Mouse (Mus musculus) heart, embryonic 11.5 days (tissue): ENCODE results near the gene Rnase4. TPM values are rescaled to one million over a fixed set of nuclear protein-coding genes. Genes with fewer than 3 reads are reported as not detected.

Experiments
- ATAC-seq: fragments of 200-750 bp; cut with Nextera tagmentation; replicated peaks from 2 replicates; pipeline ENCODE4 v1.8.0; 2017; ENCODE audit warnings: moderate library complexity; ENCODE audit not compliant: insufficient number of reproducible peaks, low FRiP score, low TSS enrichment
- H3K27ac ChIP-seq: fragments of 300-500 bp; sonication (generic); 2 replicates; pipeline ENCODE4 v1.5.1; 2014; ENCODE audit warnings: mild to moderate bottlenecking, low read depth, low read length
- H3K27me3 ChIP-seq: fragments of 300-500 bp; sonication (generic); 2 replicates; pipeline ENCODE4 v1.6.1; 2014; ENCODE audit warnings: mild to moderate bottlenecking, low read length, mixed read lengths; ENCODE audit not compliant: control insufficient read depth, insufficient read depth
- H3K36me3 ChIP-seq: fragments of 300-500 bp; sonication (generic); 2 replicates; pipeline ENCODE4 v1.6.1; 2014; ENCODE audit warnings: mild to moderate bottlenecking, low read length, moderate library complexity, mixed read lengths; ENCODE audit not compliant: control insufficient read depth, insufficient read depth
- H3K4me1 ChIP-seq: fragments of 300-500 bp; sonication (generic); 2 replicates; pipeline ENCODE4 v1.6.1; 2014; ENCODE audit warnings: low read length; ENCODE audit not compliant: control insufficient read depth, insufficient read depth
- H3K4me2 ChIP-seq: fragments of 300-500 bp; sonication (generic); 2 replicates; pipeline ENCODE4 v1.6.1; 2014; ENCODE audit warnings: mild to moderate bottlenecking, moderate library complexity
- H3K4me3 ChIP-seq: fragments of 300-500 bp; sonication (generic); 2 replicates; pipeline ENCODE4 v1.5.1; 2014; ENCODE audit warnings: low read depth, low read length
- H3K9ac ChIP-seq: fragments of 300-500 bp; sonication (generic); 2 replicates; pipeline ENCODE4 v1.6.1; 2014; ENCODE audit warnings: mild to moderate bottlenecking, low read depth, low read length, moderate library complexity
- H3K9me3 ChIP-seq: fragments of 300-500 bp; sonication (generic); replicated peaks from 2 replicates; pipeline ENCODE4 v1.6.1; 2016; ENCODE audit warnings: low read length; ENCODE audit not compliant: control insufficient read depth
- WGBS: fragments of 180-500 bp; shearing (Covaris S2); extraction: QIAGEN DNeasy Blood & Tissue Kit; methylation state at CpG from one replicate; pipeline ENCODE4 v1.1.7; 2014; ENCODE audit not compliant: insufficient replicate concordance; 5-methylcytosine and 5-hydroxymethylcytosine counted together
- polyA plus RNA-seq: library from polyadenylated mRNA; unstranded; fragments of >200 nt; fragmentation: Nextera tagmentation; extraction: Ambion mirVana; gene quantifications from 2 replicates; pipeline ENCODE4 v1.2.1, GENCODE M21; 2014

Rnase4 gene
- polyA plus RNA-seq, 1 experiment from 2014 or later: 12.6 TPM

DNA sequence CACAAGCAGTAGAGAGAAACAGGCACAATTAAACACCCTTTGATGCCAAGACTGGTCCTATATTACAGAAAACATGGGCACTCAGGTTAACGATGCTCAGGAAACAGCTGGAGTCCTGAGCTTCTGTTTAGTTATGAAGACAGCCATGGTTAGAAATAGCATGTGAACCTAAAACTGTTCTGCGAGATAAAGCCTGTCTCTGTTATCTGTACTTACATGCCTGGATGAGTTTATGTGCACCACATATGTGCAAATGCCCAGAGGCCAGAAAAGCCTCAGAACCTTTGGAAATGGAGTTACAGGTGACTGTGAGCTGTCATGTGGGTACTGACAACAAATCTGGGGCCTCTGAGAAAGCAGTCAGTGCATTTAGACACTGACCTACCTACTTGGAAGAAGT lies 53.1 kb downstream of the Rnase4 start:
- no peak; the same call in 1 of the 2 replicates for ATAC-seq
- H3K9me3 ChIP-seq: no peaks in the 10 kb centered on the region
- no peak overlapping the region for H3K4me3 ChIP-seq
- H3K4me2 ChIP-seq: no peak overlapping the region
- 62% methylated on average over 2 of the region's 2 CpGs for WGBS
- no peaks in the 10 kb centered on the region for H3K36me3 ChIP-seq
- H3K27me3 ChIP-seq: no peaks in the 10 kb centered on the region
- no peak overlapping the region for H3K9ac ChIP-seq
- H3K27ac ChIP-seq: no peak overlapping the region
- H3K4me1 ChIP-seq: 0 out of 2 replicates have a peak, but pooled peaks cover 4% of the 10 kb centered on the region

GRCm38 (mm10) chr14:51144451-51144850 lies 53.6 kb downstream of the Rnase4 start:
- H3K4me3 ChIP-seq: no peak overlapping the region

GRCm38 (mm10) chr14:51145521-51145920 lies 54.6 kb downstream of the Rnase4 start:
- no peak for ATAC-seq
- Histone ChIP-seq H3K27me3 (no peaks in the 10 kb centered on the region), H3K9ac (no peak overlapping the region), H3K9me3 (no peaks in the 10 kb centered on the region), H3K4me1 (0 out of 2 replicates have a peak, but pooled peaks cover 4% of the 10 kb centered on the region), H3K4me2 (no peak overlapping the region), H3K36me3 (no peaks in the 10 kb centered on the region), H3K27ac (no peak overlapping the region), H3K4me3 (no peak overlapping the region)
- WGBS: 80% methylated on average over 6 of the region's 6 CpGs

More at GRCm38 (mm10) chr14:51144451-51144850, 53.6 kb downstream of the Rnase4 start:
- no peaks in the 10 kb centered on the region for H3K9me3 ChIP-seq
- H3K27ac ChIP-seq: no peak overlapping the region
- H3K36me3 ChIP-seq: no peaks in the 10 kb centered on the region
- no peak overlapping the region for H3K4me2 ChIP-seq
- no peak for ATAC-seq
- H3K27me3 ChIP-seq: no peaks in the 10 kb centered on the region
- 93% methylated on average over 4 of the region's 4 CpGs for WGBS
- no peak overlapping the region for H3K9ac ChIP-seq
- 0 out of 2 replicates have a peak, but pooled peaks cover 4% of the 10 kb centered on the region for H3K4me1 ChIP-seq

- H3K4me3 ChIP-seq: no peak within 1 kb of the TSS
- ATAC-seq: no peak
- no peak within 1 kb of the TSS for H3K9ac ChIP-seq
- H3K4me1 ChIP-seq: 0 out of 2 replicates have a peak, but pooled peaks cover 4% of the 10 kb centered on the region
- no peaks in the 10 kb centered on the region for H3K27me3 ChIP-seq
- 60% methylated on average over 2 of the region's 2 CpGs for WGBS
- H3K4me2 ChIP-seq: no peak within 1 kb of the TSS
- H3K9me3 ChIP-seq: no peaks in the 10 kb centered on the region
- H3K27ac ChIP-seq: no peak within 1 kb of the TSS
- no peaks in the 10 kb centered on the region for H3K36me3 ChIP-seq
These were observed 55.8 kb downstream of the Rnase4 start, which contains the start of gene Rnase1 for GRCm38 (mm10) chr14:51146685-51147084. TSS of gene Rnase1 (minus strand) at chr14:51146785.

DNA sequence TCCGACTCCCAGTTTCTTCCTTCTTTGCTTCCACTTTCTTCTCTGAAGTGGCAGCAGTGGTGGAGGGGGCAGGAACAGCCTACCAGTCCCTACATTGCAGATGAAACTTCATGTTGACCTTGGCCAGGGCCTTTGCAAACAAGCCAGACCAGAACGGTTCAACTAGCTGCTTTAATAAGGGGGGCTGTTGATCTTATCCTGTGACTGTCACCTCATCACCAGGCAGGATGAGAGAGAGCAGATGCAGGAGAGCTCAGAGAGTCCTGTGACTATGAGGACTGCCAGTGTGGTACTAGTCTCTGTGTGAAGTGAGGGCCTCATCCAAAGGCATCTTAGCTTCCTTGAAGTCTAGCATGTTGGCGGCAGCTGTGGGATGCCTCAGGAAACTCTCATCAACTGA lies 57.1 kb downstream of the Rnase4 start:
- Histone ChIP-seq H3K4me2 (no peak overlapping the region), H3K27me3 (no peaks in the 10 kb centered on the region), H3K9ac (no peak overlapping the region), H3K9me3 (no peaks in the 10 kb centered on the region), H3K36me3 (no peaks in the 10 kb centered on the region), H3K4me3 (no peak overlapping the region), H3K4me1 (0 out of 2 replicates have a peak, but pooled peaks cover 4% of the 10 kb centered on the region), H3K27ac (no peak overlapping the region)
- no peak for ATAC-seq
- WGBS: 49% methylated on average over 3 of the region's 3 CpGs

DNA sequence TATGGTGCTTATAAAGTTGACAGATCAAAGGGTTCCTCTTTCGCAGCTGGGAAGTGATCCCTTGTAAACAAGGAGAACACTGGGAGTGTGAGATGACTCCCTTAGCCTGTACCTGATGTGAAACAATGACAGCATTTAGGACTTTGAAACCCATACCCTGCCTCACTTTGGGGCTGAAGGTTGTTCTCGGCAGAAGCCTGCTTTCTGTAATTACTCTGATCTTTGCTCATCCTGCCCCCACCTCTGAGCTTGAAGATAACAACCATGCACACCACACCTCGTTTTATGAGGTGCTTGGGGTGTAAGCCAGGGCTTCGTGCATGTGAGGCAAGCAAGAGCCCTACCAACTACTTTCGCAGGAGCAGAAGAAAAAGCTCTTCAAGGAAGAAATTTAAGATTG lies 58.3 kb downstream of the Rnase4 start:
- Histone ChIP-seq H3K9ac (no peak overlapping the region), H3K36me3 (no peaks in the 10 kb centered on the region), H3K27me3 (no peaks in the 10 kb centered on the region), H3K4me3 (no peak overlapping the region), H3K27ac (no peak overlapping the region), H3K4me1 (no peaks in the 10 kb centered on the region), H3K9me3 (no peaks in the 10 kb centered on the region), H3K4me2 (no peak overlapping the region)
- WGBS: 56% methylated on average over 5 of the region's 5 CpGs
- no peak for ATAC-seq

- Histone ChIP-seq H3K36me3 (no peaks in the 10 kb centered on the region), H3K4me2 (no peak overlapping the region), H3K4me3 (no peak overlapping the region), H3K27me3 (no peaks in the 10 kb centered on the region), H3K9me3 (no peaks in the 10 kb centered on the region), H3K4me1 (no peaks in the 10 kb centered on the region), H3K9ac (no peak overlapping the region), H3K27ac (no peak overlapping the region)
- ATAC-seq: no peak
- WGBS: 55% methylated on average over 3 of the region's 3 CpGs
These were observed 59.4 kb downstream of the Rnase4 start for GRCm38 (mm10) chr14:51150206-51150831.

- Histone ChIP-seq H3K9me3 (no peaks in the 10 kb centered on the region), H3K4me3 (no peak overlapping the region), H3K9ac (no peak overlapping the region), H3K4me2 (no peak overlapping the region), H3K27me3 (no peaks in the 10 kb centered on the region), H3K4me1 (no peaks in the 10 kb centered on the region), H3K27ac (no peak overlapping the region), H3K36me3 (no peaks in the 10 kb centered on the region)
- ATAC-seq: no peak
- 32% methylated on average over 5 of the region's 5 CpGs for WGBS
These were observed 61.5 kb downstream of the Rnase4 start for GRCm38 (mm10) chr14:51152249-51152870.
